Mouse (Mus musculus): ENCODE results near the gene Srpx2.
A peak's percentile ranks its signal among the peaks of the same experiment; 100 is the strongest.

Gene Srpx2

GRCm38 (mm10) chrX:133908261-133908660, at the start of gene Srpx2:
Srpx2 (plus strand) TSS chrX:133908426.
- DNase-seq (ENCODE audit: low read depth, low spot score) = no peak

DNA sequence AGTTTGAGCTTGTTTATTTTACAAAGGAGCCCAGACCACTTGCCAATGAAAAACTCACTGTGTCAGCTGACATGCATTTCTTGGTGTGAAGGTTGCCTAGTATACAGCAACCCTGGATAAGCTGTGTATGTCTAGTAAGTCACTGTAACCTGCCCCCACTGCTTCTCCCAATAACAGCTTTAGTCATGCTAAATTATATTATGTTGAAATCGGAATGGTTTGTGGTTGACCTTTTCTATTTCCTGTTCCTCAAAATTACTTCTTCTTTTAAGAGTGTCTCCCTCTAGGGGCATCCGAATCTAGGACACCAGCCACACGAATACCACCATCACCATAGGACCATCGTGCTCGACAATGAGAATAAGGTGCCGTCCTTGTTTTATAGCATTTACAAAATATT, 38.5 kb upstream of the Srpx2 start:
- no peak for DNase-seq (ENCODE audit: low read depth, low spot score)

GRCm38 (mm10) chrX:133887308-133887707, 20.9 kb upstream of the Srpx2 start:
- no peak for DNase-seq (ENCODE audit: low read depth, low spot score)

DNA sequence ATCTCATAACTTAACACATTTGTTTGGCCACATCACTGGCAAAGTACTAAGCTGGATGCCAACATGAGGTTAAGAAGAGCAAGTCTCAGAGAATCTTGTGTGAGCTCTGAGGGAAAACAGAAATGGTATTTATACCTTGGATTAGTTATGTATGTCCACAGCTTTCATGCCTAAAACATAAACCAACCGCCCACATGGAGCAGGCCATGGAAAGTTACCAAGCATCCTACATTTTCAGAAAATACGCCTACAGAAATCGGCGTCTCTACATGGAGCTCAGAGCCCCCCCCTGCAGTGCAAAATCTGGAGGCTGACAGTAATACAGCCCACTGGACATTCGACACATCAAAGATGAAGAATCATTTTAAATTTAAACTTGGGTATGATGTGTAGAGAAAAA, 20.1 kb upstream of the Srpx2 start:
- no peak for DNase-seq (ENCODE audit: low read depth, low spot score)

DNA sequence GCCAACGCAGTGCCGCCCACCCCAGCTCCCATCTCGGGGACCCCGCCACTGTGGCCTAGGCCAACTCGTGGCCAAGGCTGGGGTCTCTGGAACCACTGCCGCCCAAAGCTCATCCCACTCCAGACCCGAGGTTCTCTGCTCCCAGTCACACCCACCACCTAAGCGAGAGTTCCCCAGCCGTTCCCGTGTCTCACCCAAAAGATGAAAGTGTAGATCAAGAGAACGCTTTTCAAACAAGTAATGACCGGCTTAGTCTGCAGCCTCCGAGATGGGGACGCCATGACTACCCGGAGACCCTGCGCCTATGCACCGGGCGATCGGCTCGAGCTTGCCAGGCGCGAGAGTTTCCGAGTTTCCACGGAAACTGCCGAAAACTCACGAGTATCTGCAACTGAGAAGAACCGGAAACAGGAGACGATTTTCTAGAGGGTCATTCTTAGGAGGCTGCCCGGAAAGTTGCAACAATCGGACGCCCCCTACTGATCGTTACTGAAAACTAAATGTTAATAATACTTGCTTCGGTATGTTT, 10.1 kb upstream of the Srpx2 start, which contains the start of gene Tspan6:
Gene Tspan6 (minus strand): TSS at position 416 of the 529 bp plus-strand sequence.
- DNase-seq (ENCODE audit: low read depth, low spot score) = peak; percentile 73

DNA sequence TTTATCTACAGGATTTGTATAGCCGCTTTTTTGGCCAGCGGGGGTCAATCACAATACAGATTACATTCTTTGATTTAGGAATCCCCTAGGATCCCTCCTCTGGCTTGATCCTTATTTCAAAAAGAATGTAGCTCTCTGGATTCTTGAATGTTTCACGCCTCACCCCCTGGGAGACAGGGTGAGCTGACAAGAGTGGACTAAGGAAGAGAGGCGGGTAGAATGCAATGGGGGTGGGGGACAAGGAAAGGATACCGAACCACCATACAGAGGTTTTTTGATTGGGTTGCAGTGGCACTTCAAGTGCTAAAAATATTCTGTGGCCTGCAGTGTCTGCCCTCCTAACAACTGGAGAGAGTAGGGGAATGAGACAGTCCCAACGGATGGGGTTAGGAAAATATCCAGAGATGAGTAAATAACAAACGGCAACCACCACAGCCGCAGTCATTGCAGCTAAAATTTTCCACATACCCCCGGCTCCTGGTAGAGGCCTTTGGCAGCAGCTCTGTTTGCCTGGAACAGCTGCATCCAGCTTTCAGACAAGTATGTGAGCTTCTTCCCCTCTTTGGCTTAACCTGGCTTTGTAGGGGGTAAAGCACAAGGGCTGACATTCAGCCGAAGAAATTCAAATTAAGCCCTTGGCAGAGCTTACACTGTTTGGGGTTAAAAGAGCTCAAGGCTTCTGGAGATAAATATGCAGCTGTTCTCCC, 3.3 kb downstream of the Srpx2 start:
- no peak for DNase-seq (ENCODE audit: low read depth, low spot score)

DNA sequence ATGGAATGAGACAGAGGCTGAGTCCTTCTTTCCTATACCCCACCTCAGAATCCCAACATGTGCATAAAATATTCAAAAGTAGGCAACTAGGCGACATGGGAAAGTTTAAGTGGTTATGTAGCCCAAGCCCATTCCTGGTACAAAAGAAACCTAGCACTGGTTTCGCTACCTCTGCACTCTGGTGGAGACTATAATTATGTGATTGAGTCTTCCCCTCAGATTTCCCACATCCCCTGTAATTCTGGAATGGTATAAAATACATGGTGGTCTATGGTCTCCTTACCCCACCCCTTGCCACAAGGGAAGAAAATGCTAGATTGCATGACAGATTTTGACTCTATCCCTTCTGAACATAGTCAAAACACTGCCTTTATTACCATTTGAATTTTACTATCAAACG, 4.8 kb downstream of the Srpx2 start:
- no peak for DNase-seq (ENCODE audit: low read depth, low spot score)

DNA sequence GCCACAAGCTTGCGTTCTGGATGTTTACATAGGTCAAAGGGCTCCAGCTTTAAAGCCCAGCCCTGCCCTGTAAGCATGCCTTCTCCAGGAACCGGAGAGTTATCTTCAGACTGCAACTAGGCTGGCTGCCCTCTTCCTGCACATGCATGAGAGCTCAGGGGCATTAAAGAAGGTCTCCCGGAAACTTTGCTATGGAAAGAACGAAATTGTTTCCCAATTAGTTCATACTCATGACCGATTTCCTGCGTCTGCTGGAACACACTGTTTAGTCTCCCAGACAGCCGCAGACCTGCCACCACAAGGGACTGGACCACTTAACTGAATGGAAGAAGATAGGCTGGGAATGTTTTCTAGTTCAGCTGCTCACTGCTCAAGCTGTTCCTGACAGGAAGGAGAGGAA, 6.0 kb downstream of the Srpx2 start:
- DNase-seq (ENCODE audit: low read depth, low spot score) = no peak

DNA sequence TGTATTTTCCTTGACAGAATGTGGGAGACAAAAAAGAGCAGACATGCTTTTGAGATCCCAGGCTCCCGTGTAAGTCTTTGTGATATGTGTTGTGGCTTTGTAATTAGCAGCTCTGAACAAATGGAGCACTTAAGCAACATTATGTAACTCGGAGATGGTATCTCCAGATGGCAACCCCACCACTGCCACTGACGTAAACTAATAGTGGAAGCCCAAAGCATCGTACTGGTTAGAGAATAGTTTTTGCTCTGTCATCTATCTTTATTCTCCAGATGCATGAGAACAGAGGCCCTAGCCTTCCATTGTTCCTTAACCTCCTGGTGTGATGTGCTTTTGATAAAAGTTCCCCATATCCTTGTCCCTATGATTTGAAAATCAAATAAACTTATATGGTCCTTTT, 13.0 kb downstream of the Srpx2 start:
- no peak for DNase-seq (ENCODE audit: low read depth, low spot score)

- DNase-seq (ENCODE audit: low read depth, low spot score) = no peak
Observed at GRCm38 (mm10) chrX:133926760-133927159, 18.5 kb downstream of the Srpx2 start.

DNA sequence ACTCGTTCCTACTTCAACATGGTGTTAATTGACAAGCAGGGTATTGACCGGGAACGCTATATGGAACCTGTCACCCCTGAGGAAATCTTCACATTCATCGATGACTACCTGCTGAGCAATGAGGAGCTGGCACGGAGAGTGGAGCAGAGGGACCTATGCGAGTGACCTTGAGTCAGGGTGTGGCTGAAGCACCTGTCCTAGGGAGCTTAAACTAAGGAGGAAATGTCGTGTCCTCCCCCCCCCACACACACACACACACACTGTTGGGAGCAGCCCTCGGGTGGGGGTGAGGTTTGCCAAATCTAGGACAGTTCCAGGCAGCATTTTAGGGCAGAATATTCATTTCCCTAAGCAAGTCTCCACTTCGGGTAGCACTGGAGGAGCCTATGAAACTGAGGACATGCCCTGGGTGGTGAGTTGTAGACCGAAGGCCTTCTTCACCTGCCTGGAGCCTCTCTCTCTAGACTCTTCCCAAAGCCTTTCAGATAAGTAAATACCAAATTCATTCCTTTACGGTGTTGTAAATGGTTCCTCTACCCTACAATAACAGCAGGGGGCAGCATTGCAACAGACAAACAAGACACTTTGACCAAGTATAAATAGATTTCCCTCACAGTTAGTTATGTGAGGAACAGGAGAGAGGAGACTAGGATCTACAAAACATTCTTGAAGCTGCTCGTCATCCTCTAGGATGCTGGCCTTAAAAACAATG, 23.2 kb downstream of the Srpx2 start:
- peak; percentile 36 for DNase-seq (ENCODE audit: low read depth, low spot score)

DNA sequence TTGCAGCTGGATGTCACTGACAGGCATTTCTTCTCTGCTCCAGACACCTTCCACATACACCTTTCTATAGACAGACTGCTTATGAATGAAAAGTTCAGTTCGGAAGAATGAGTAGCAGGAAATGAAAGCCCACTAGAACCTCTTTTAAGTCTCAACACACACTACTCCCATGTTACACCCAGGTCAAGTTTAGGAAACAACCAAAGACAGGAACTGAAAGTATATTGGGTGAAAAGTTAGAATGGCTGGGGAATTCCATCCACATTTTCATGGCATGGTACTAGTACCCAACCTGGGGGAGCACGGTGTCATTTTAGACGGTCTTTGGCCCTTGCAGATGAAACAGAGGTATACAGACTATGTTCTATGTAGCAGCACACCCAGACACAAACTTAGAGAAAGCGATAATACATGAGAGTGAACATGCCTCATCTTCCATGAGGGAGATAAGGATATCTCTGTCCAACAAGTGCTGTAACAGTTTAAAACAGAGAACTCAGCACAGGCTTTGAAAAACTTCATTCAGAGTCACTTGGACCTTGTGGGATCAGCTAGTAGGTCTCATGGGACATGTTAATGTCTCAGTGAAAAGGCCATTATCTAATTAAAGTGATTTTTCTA, 28.5 kb downstream of the Srpx2 start:
- DNase-seq (ENCODE audit: low read depth, low spot score) = no peak

GRCm38 (mm10) chrX:133939561-133939960, 31.3 kb downstream of the Srpx2 start:
- no peak for DNase-seq (ENCODE audit: low read depth, low spot score)

DNA sequence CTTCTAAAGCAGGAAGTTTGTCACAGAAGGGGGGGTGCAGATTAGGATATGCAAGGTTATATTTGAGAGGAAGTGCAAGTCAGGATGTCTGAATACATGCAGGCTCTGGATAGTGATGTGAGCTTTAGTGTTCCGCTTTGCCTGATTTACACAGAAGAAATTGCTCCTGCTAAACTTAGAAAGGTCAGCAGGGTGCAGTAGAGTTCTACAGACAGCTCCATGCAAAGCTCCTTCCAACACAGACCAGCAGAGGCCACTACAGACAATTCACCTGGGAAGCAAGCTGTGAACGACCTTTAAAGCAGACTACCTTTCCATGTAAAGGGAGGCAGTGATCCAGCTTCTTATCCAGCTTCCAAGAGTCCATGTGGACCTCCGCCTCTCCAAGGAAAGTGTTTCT, 39.2 kb downstream of the Srpx2 start:
- peak; percentile 18 for DNase-seq (ENCODE audit: low read depth, low spot score)

GRCm38 (mm10) chrX:133954661-133955060, 46.4 kb downstream of the Srpx2 start:
- no peak for DNase-seq (ENCODE audit: low read depth, low spot score)

DNA sequence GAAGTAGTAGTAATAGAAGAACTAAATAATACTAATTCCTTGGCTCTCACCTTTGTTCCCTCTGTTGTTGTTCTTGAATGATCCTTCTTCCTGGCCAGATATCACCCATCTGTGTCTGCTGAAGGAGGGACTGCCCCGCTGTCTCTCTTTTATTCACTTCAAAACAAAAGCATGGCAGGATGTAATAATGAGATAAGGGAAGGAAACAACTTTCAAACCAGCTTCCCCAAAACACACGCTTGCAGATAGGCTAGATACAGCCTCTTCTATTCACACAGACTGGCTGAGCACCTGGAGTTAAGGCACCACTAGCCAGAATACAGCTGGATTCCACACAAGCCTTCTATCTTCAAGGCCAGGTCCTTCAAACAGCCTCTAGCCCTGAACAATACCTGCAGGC, 52.4 kb downstream of the Srpx2 start:
- no peak for DNase-seq (ENCODE audit: low read depth, low spot score)

GRCm38 (mm10) chrX:133964615-133965014, 56.4 kb downstream of the Srpx2 start:
- no peak for DNase-seq (ENCODE audit: low read depth, low spot score)

- no peak for DNase-seq (ENCODE audit: low read depth, low spot score)
Observed at GRCm38 (mm10) chrX:133981231-133982002, 73.2 kb downstream of the Srpx2 start, which contains the start of gene Sytl4. Sytl4 (minus strand) TSS chrX:133981812.
